Mouse (Mus musculus) bone marrow macrophage, adult 2 months (primary cell): ENCODE measurements around the gene Pccb.

Experiments used
- CTCF ChIP-seq: IDR thresholded peaks from 2 replicates; pipeline ENCODE4 v1.5.1; 2012; ENCODE audit warnings: low read depth, mild to moderate bottlenecking, low read length, moderate library complexity
- POLR2A ChIP-seq: IDR thresholded peaks from 2 replicates; pipeline ENCODE4 v1.6.1; 2012; ENCODE audit warnings: mild to moderate bottlenecking, low read depth, low read length, borderline replicate concordance

- TF ChIP-seq POLR2A (no peak), CTCF (no peak)
These were observed 16.8 kb downstream of the Pccb start for GRCm38 (mm10) chr9:101017734-101018516.
